Comparison of ENCODE assay signal across 24 mouse cellular contexts in the genomic region with DNA sequence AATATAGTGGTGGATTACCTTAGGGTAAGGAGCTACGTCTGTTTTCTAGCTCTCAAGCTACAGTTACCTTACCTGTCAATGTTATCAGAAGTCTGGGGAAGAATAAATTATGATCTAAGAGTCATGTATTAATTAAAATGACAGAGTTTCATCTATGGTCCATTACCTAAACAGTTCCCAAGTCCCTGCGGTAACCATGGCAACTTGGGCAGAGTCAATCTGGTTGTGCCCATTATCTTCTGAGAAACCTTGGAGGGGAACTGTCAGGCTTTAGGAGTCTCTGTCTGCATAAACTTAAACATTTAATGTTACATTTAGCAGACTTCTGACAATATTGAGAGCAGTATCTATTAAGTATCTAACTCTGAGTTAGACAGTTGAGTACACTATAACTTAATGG.
DNase-seq lines count a peak whose midpoint lies in the region; ATAC-seq lines count a peak whose summit lies in the region.
"Had no signal": no experiment of that assay in that cellular context is flagged by ENCODE, and none has a peak within 500 bp of the region (broad histone marks: within the 10 kb centered on the region; RNA-seq: fewer than 3 reads in every experiment).

No protein-coding gene starts in this region.

- no peaks in the 10 kb centered on the region for H3K27me3 ChIP-seq in kidney, embryonic 15.5 days
- no peaks in the 10 kb centered on the region for H3K27me3 ChIP-seq in hindbrain, embryonic 10.5 days (ENCODE audit: insufficient read depth, poor library complexity, severe bottlenecking)
- H3K27me3 ChIP-seq in hindbrain, embryonic 16.5 days (replicated peaks; ENCODE audit: control insufficient read depth, insufficient read depth, low read length): no peaks in the 10 kb centered on the region
- no peaks in the 10 kb centered on the region for H3K27me3 ChIP-seq in midbrain, embryonic 16.5 days (ENCODE audit: control insufficient read depth, insufficient read depth, low read depth, low read length)
- H3K27me3 ChIP-seq: embryonic facial prominence, embryonic 13.5 days; forebrain, embryonic 12.5 days; heart, embryonic 15.5 days; intestine, embryonic 15.5 days; limb, embryonic 15.5 days; liver, embryonic 15.5 days; neural tube, embryonic 13.5 days; stomach, embryonic 15.5 days had no signal

- peak overlapping the region; percentile 32; the same call in 1 of the 2 replicates for H3K4me2 ChIP-seq in kidney, embryonic 15.5 days
- H3K4me2 ChIP-seq in hindbrain, embryonic 16.5 days (ENCODE audit: low read length): no peak overlapping the region
- no peak overlapping the region for H3K4me2 ChIP-seq in midbrain, embryonic 16.5 days (ENCODE audit: low read length)
- H3K4me2 ChIP-seq: embryonic facial prominence, embryonic 13.5 days; forebrain, embryonic 12.5 days; heart, embryonic 15.5 days; intestine, embryonic 15.5 days; limb, embryonic 15.5 days; liver, embryonic 15.5 days; neural tube, embryonic 13.5 days; stomach, embryonic 15.5 days had no signal

- H3K4me3 ChIP-seq in kidney, embryonic 15.5 days (replicated peaks): no peak overlapping the region
- H3K4me3 ChIP-seq in hindbrain, embryonic 10.5 days: no peak overlapping the region
- no peak overlapping the region for H3K4me3 ChIP-seq in hindbrain, embryonic 16.5 days (ENCODE audit: low read length)
- no peak overlapping the region for H3K4me3 ChIP-seq in midbrain, embryonic 16.5 days (ENCODE audit: low read depth, low read length)
- H3K4me3 ChIP-seq: embryonic facial prominence, embryonic 13.5 days; erythroblast, embryonic 14.5 days; forebrain, embryonic 12.5 days; heart, embryonic 15.5 days; intestine, embryonic 15.5 days; layer of hippocampus, adult 2 months; limb, embryonic 15.5 days; liver, embryonic 15.5 days; neural tube, embryonic 13.5 days; stomach, embryonic 15.5 days had no signal

- WGBS in kidney, embryonic 15.5 days: 52% methylated on average over 2 of the region's 2 CpGs
- 74% methylated on average over 2 of the region's 2 CpGs for WGBS in hindbrain, embryonic 10.5 days
- 50% methylated on average over 2 of the region's 2 CpGs for WGBS in hindbrain, embryonic 16.5 days
- 55% methylated on average over 2 of the region's 2 CpGs for WGBS in midbrain, embryonic 16.5 days

- no peaks in the 10 kb centered on the region for H3K9me3 ChIP-seq in kidney, embryonic 15.5 days (replicated peaks)
- H3K9me3 ChIP-seq in hindbrain, embryonic 10.5 days: no peaks in the 10 kb centered on the region
- no peaks in the 10 kb centered on the region for H3K9me3 ChIP-seq in hindbrain, embryonic 16.5 days (ENCODE audit: control insufficient read depth, low read length)
- no peaks in the 10 kb centered on the region for H3K9me3 ChIP-seq in midbrain, embryonic 16.5 days (replicated peaks; ENCODE audit: control insufficient read depth, low read length, poor library complexity, severe bottlenecking)
- H3K9me3 ChIP-seq: embryonic facial prominence, embryonic 13.5 days; forebrain, embryonic 12.5 days; heart, embryonic 15.5 days; intestine, embryonic 15.5 days; limb, embryonic 15.5 days; liver, embryonic 15.5 days; neural tube, embryonic 13.5 days; stomach, embryonic 15.5 days had no signal

- H3K36me3 ChIP-seq in kidney, embryonic 15.5 days: no peaks in the 10 kb centered on the region
- no peaks in the 10 kb centered on the region for H3K36me3 ChIP-seq in hindbrain, embryonic 10.5 days
- no peaks in the 10 kb centered on the region for H3K36me3 ChIP-seq in hindbrain, embryonic 16.5 days (ENCODE audit: control insufficient read depth, insufficient read depth, low read length)
- no peaks in the 10 kb centered on the region for H3K36me3 ChIP-seq in midbrain, embryonic 16.5 days (ENCODE audit: control insufficient read depth, insufficient read depth, low read length)
- H3K36me3 ChIP-seq: embryonic facial prominence, embryonic 13.5 days; forebrain, embryonic 12.5 days; heart, embryonic 15.5 days; intestine, embryonic 15.5 days; limb, embryonic 15.5 days; liver, embryonic 15.5 days; neural tube, embryonic 13.5 days; stomach, embryonic 15.5 days had no signal

- DNase-seq in kidney, postnatal 10 days: no peak
- DNase-seq in hindbrain, embryonic 10.5 days (ENCODE audit: low spot score): peak; percentile 18
- no peak for DNase-seq in layer of hippocampus, adult 8-10 months (ENCODE audit: low spot score in 2 of 2)
- no peak for DNase-seq in spleen, postnatal 10 days (ENCODE audit: low spot score in 2 of 2)
- DNase-seq: adrenal gland, postnatal 25 days; cerebellum, adult 9-11 months; heart, postnatal 4 days; kidney, adult 8-10 months; kidney, postnatal 25 days; thymus, postnatal 4 days had no signal

- H3K27ac ChIP-seq in kidney, embryonic 15.5 days: no peak overlapping the region
- no peak overlapping the region for H3K27ac ChIP-seq in hindbrain, embryonic 10.5 days
- H3K27ac ChIP-seq in hindbrain, embryonic 16.5 days (ENCODE audit: low read depth, low read length): no peak overlapping the region
- H3K27ac ChIP-seq in midbrain, embryonic 16.5 days (ENCODE audit: low read length): no peak overlapping the region
- H3K27ac ChIP-seq: embryonic facial prominence, embryonic 13.5 days; forebrain, embryonic 12.5 days; intestine, embryonic 15.5 days; layer of hippocampus, adult 2 months; limb, embryonic 15.5 days; liver, embryonic 15.5 days; neural tube, embryonic 13.5 days; stomach, embryonic 15.5 days had no signal

- ATAC-seq in kidney, embryonic 15.5 days (replicated peaks; ENCODE audit: low FRiP score): 0 out of 2 replicates have a peak, but pooled peaks have one; percentile 16
- ATAC-seq in hindbrain, embryonic 16.5 days: peak; percentile 80
- peak; percentile 72; the same call in 1 of the 2 replicates for ATAC-seq in midbrain, embryonic 16.5 days
- no peak for ATAC-seq in granulocyte monocyte progenitor cell, adult 5-6 weeks (replicated peaks; ENCODE audit: poor library complexity, severe bottlenecking)
- ATAC-seq: intestine, embryonic 15.5 days had no signal

- H3K4me1 ChIP-seq in kidney, embryonic 15.5 days: peaks cover 12% of the 10 kb centered on the region
- peaks cover 37% of the 10 kb centered on the region for H3K4me1 ChIP-seq in hindbrain, embryonic 10.5 days (replicated peaks)
- no peaks in the 10 kb centered on the region for H3K4me1 ChIP-seq in hindbrain, embryonic 16.5 days (ENCODE audit: control insufficient read depth, insufficient read depth, low read depth, low read length)
- peaks cover 7% of the 10 kb centered on the region; the same call in 1 of the 2 replicates for H3K4me1 ChIP-seq in midbrain, embryonic 16.5 days (ENCODE audit: control insufficient read depth, insufficient read depth, low read length)
- H3K4me1 ChIP-seq: liver, embryonic 15.5 days had no signal

- no peak overlapping the region for H3K9ac ChIP-seq in kidney, embryonic 15.5 days
- H3K9ac ChIP-seq in hindbrain, embryonic 16.5 days (ENCODE audit: low read depth, low read length): no peak overlapping the region
- H3K9ac ChIP-seq in midbrain, embryonic 16.5 days (ENCODE audit: low read depth, low read length): no peak overlapping the region
- H3K9ac ChIP-seq: embryonic facial prominence, embryonic 13.5 days; forebrain, embryonic 12.5 days; heart, embryonic 15.5 days; intestine, embryonic 15.5 days; limb, embryonic 15.5 days; liver, embryonic 15.5 days; neural tube, embryonic 13.5 days; stomach, embryonic 15.5 days had no signal
